Comparison of ENCODE assay signal across 8 mouse cellular contexts in the genomic region with DNA sequence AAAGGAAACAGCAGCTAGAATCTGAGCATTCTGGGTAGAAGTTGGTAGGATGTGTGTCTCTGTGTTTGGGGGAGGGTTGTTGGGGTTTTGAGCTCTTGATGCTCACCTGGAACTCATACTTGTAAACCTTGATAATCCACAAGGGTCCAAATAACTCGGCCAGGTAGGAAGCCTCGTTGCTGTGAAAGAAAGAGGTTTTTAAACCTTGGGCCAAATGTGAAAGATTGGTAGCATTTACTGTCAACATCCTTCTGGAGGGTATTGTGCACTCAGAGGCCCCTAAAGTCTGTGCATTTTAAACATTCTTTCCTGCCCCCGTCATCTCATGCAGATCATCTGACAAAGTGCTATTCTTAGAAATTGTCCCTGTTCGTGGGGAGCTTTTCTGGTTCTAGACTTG. TPM values are rescaled to one million over a fixed set of nuclear protein-coding genes. Genes with fewer than 3 reads are reported as not detected.
DNase-seq lines count a peak whose midpoint lies in the region; ATAC-seq lines count a peak whose summit lies in the region.

A gene (plus strand): TSS at position 301 of the 400 bp plus-strand sequence.

- no peaks in the 10 kb centered on the region for H3K9me3 ChIP-seq in limb, embryonic 13.5 days
- no peaks in the 10 kb centered on the region for H3K9me3 ChIP-seq in stomach, embryonic 14.5 days (ENCODE audit: control insufficient read depth, low read depth, low read length)

- intact Hi-C loops in heart, postnatal 25 days (cut with DNase I) = no loop called here

- no peak within 1 kb of the TSS for H3K9ac ChIP-seq in limb, embryonic 13.5 days
- H3K9ac ChIP-seq in stomach, embryonic 14.5 days (replicated peaks; ENCODE audit: low read depth, low read length) = no peak within 1 kb of the TSS

- no peaks in the 10 kb centered on the region for H3K27me3 ChIP-seq in limb, embryonic 13.5 days
- H3K27me3 ChIP-seq in stomach, embryonic 14.5 days (ENCODE audit: control insufficient read depth, insufficient read depth, low read length) = no peaks in the 10 kb centered on the region

- peaks cover 29% of the 10 kb centered on the region for H3K36me3 ChIP-seq in limb, embryonic 13.5 days
- H3K36me3 ChIP-seq in stomach, embryonic 14.5 days (ENCODE audit: control insufficient read depth, insufficient read depth, low read length) = peaks cover 19% of the 10 kb centered on the region

- H3K4me3 ChIP-seq in limb, embryonic 13.5 days = no peak within 1 kb of the TSS
- H3K4me3 ChIP-seq in stomach, embryonic 14.5 days (ENCODE audit: low read depth, low read length) = no peak within 1 kb of the TSS

- no peak within 1 kb of the TSS for H3K4me2 ChIP-seq in limb, embryonic 13.5 days (replicated peaks)
- no peak within 1 kb of the TSS for H3K4me2 ChIP-seq in stomach, embryonic 14.5 days (replicated peaks; ENCODE audit: low read depth, low read length)

- no peak for ATAC-seq in erythroblast, adult 5-6 weeks (replicated peaks; ENCODE audit: low FRiP score, poor library complexity, severe bottlenecking)
- ATAC-seq in limb, embryonic 13.5 days (ENCODE audit: low FRiP score, low read depth) = no peak
- no peak for ATAC-seq in stomach, embryonic 14.5 days (ENCODE audit: insufficient number of reproducible peaks, insufficient read depth, low FRiP score, low read depth)

- no peak within 1 kb of the TSS for H3K27ac ChIP-seq in limb, embryonic 13.5 days
- no peak within 1 kb of the TSS for H3K27ac ChIP-seq in stomach, embryonic 14.5 days (ENCODE audit: low read length)

- no peak for DNase-seq in thymus, postnatal 0 days (ENCODE audit: low spot score)
- no peak for DNase-seq in thymus, postnatal 14 days
- no peak for DNase-seq in heart, postnatal 25 days (ENCODE audit: low spot score)
- DNase-seq in cerebellum, postnatal 4 days (ENCODE audit: low spot score in 2 of 2) = no peak
- DNase-seq in urinary bladder, postnatal 4 days (ENCODE audit: low spot score in 2 of 2) = no peak

- peaks cover 30% of the 10 kb centered on the region for H3K4me1 ChIP-seq in limb, embryonic 13.5 days
- H3K4me1 ChIP-seq in stomach, embryonic 14.5 days (ENCODE audit: control insufficient read depth, insufficient read depth, low read length) = peaks cover 25% of the 10 kb centered on the region; the same call in 1 of the 2 replicates

- WGBS in limb, embryonic 13.5 days = 72% methylated on average over 4 of the region's 4 CpGs
- WGBS in stomach, embryonic 14.5 days = 72% methylated on average over 4 of the region's 4 CpGs

RNA-seq across cellular contexts. Expression of the gene that starts here (rescaled TPM):
- polyA plus RNA-seq in thymus, postnatal 0 days (2015; fragmentation: Nextera tagmentation; extraction: Ambion mirVana) = 111 and 114 TPM in 2 replicates
- 27.7 and 28.2 TPM in 2 replicates for total RNA-seq in erythroblast, adult 5-6 weeks (2015; ENCODE audit: low replicate concordance)
- 22.3 and 31.5 TPM in 2 replicates for total RNA-seq in erythroblast, adult 5-6 weeks (2017; ENCODE audit: low replicate concordance)
- total RNA-seq in heart, postnatal 25 days (2021) = 10 to 100 TPM; 22.8 to 23.1 TPM
- 132 and 133 TPM in 2 replicates for polyA plus RNA-seq in limb, embryonic 13.5 days (2015; fragmentation: Nextera tagmentation; extraction: Ambion mirVana)
- polyA plus RNA-seq in stomach, embryonic 14.5 days (2014; fragmentation: Nextera tagmentation; extraction: Ambion mirVana) = 89.7 and 90.8 TPM in 2 replicates
